ENCODE assay signal across 7 mouse cellular contexts in genomic region chr12:86899461-86900179, GRCm38 (mm10). TPM values are rescaled to one million over a fixed set of nuclear protein-coding genes. Genes with fewer than 3 reads are reported as not detected.
DNase-seq lines count a peak whose midpoint lies in the region; ATAC-seq and TF ChIP-seq lines count a peak whose summit lies in the region.

No protein-coding gene starts in this region.

- H3ac ChIP-seq in C2C12 (ENCODE audit: control insufficient read depth, insufficient read length, low read depth) = no peak overlapping the region

- peak overlapping the region; percentile 1; the same call in 1 of the 2 replicates for H3K4me2 ChIP-seq in heart, embryonic 11.5 days

- H3K79me2 ChIP-seq in C2C12 (ENCODE audit: control insufficient read depth, insufficient read depth) = peaks cover 8% of the 10 kb centered on the region

- H3K4me1 ChIP-seq in heart, embryonic 11.5 days (ENCODE audit: control insufficient read depth, insufficient read depth, low read length) = peaks cover 60% of the 10 kb centered on the region

- H3K4me3 ChIP-seq in C2C12 (ENCODE audit: insufficient read depth, poor library complexity, severe bottlenecking) = no peak overlapping the region
- no peak overlapping the region for H3K4me3 ChIP-seq in heart, embryonic 11.5 days (ENCODE audit: low read depth, low read length)

- DNase-seq in NIH3T3 (ENCODE audit: low read depth) = peak; percentile 92
- peak; percentile 50 to 70 for DNase-seq in kidney, postnatal 25 days
- peak; percentile 81 for DNase-seq in skeletal muscle tissue, adult 2 months (ENCODE audit: low read depth, low spot score)
- DNase-seq in thymus, postnatal 36 days = no peak

- H3K9me3 ChIP-seq in heart, embryonic 11.5 days (replicated peaks; ENCODE audit: control insufficient read depth, low read length) = no peaks in the 10 kb centered on the region

- H3K9ac ChIP-seq in heart, embryonic 11.5 days (ENCODE audit: low read depth, low read length) = peak overlapping the region; percentile 23; the same call in 1 of the 2 replicates

- H3K27me3 ChIP-seq in C2C12 (ENCODE audit: control insufficient read depth, insufficient read depth, insufficient read length) = no peaks in the 10 kb centered on the region
- H3K27me3 ChIP-seq in heart, embryonic 11.5 days (ENCODE audit: control insufficient read depth, insufficient read depth, low read length) = no peaks in the 10 kb centered on the region

- 40% methylated on average over 11 of the region's 11 CpGs for whole genome bisulfite sequencing in heart, embryonic 11.5 days (ENCODE audit: insufficient replicate concordance)

- no peaks in the 10 kb centered on the region for H3K36me3 ChIP-seq in C2C12 (ENCODE audit: control insufficient read depth, insufficient read depth)
- H3K36me3 ChIP-seq in heart, embryonic 11.5 days (ENCODE audit: control insufficient read depth, insufficient read depth, low read length) = no peaks in the 10 kb centered on the region

- TF ChIP-seq CTCF in C2C12 (IDR thresholded peaks at IDR 0.05; ENCODE audit: control insufficient read depth, insufficient read depth, insufficient read length) = no peak

- H3K79me3 ChIP-seq in C2C12 (ENCODE audit: low read depth) = no peaks in the 10 kb centered on the region

- H3K27ac ChIP-seq in heart, embryonic 11.5 days (ENCODE audit: low read depth, low read length) = peak overlapping the region; percentile 85

- ATAC-seq in heart, embryonic 11.5 days (replicated peaks; ENCODE audit: insufficient number of reproducible peaks, low FRiP score, low TSS enrichment) = no peak
- ATAC-seq in CD4-positive, CD25-positive, alpha-beta regulatory T cell, adult 4 months = no peak

TF ChIP-seq in C2C12, 6 proteins besides CTCF, POLR2A, EP300 and RAD21:
- TF ChIP-seq MYOD1 (IDR thresholded peaks at IDR 0.05; ENCODE audit: control insufficient read depth, insufficient read length, low read depth) = no peak
- no peak for TF ChIP-seq MAX (IDR thresholded peaks at IDR 0.05)
- no peak for TF ChIP-seq USF1 (IDR thresholded peaks at IDR 0.05; ENCODE audit: low read depth)
- peak; percentile 70 for TF ChIP-seq CEBPB (IDR thresholded peaks at IDR 0.05; ENCODE audit: low read depth)

RNA-seq across cellular contexts. Expression of gene Irf2bpl, which starts 15.0 kb away (rescaled TPM):
- 49.7 TPM for polyA plus RNA-seq in C2C12 (2012; fragmentation: generic; extraction: Trizol)
- polyA plus RNA-seq in heart, embryonic 11.5 days (2014; fragmentation: Nextera tagmentation; extraction: Ambion mirVana) = 18.9 and 26.9 TPM in 2 replicates
- polyA plus RNA-seq in CD4-positive, CD25-positive, alpha-beta regulatory T cell, adult 4 months (2017; shearing (Covaris generic)) = 10 to 100 TPM in 1 of 2 experiments, 1 to 10 TPM in 1; 7.6 to 18.8 TPM

RNA-seq across cellular contexts. Expression of gene Cipc, which starts 47.2 kb away (rescaled TPM):
- polyA plus RNA-seq in C2C12 (2012; fragmentation: generic; extraction: Trizol) = 12.0 TPM
- 26.7 and 31.0 TPM in 2 replicates for polyA plus RNA-seq in heart, embryonic 11.5 days (2014; fragmentation: Nextera tagmentation; extraction: Ambion mirVana)
- 10 to 100 TPM; 20.0 to 29.3 TPM for polyA plus RNA-seq in CD4-positive, CD25-positive, alpha-beta regulatory T cell, adult 4 months (2017; shearing (Covaris generic))

Comparison
In these comparisons a context has a peak if more than half of its experiments do, and no peak if none do; other contexts are left out.
1. DNase-seq: peak in NIH3T3 (single experiment), kidney, postnatal 25 days (2 of 2) and skeletal muscle tissue, adult 2 months (single experiment); none in thymus, postnatal 36 days (0 of 2).